Mouse (Mus musculus): ENCODE measurements around the gene Svbp.

DNA sequence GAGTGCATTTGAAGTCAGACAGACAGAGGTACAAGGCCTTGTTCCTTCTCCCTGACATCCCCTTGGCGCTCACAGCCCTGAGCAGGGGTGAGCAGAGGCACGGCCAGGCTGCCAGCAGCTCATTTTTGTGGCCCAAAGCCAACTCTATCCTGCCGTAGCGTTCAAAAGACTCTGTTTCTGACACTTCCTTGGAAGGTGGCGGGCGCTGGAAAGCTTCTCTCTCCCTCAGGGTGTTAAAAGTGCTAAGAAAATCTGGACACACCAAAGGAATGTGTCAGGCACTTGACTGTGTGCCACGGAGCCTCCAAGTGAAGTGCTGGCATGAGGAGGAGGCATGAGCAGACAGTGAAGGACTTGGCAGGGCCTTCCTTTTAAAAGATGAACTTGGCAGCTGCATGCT lies 50.5 kb downstream of the Svbp start:
- TF ChIP-seq CTCF (IDR thresholded peaks at IDR 0.05; ENCODE audit: control insufficient read depth, insufficient read depth, insufficient replicate concordance, low read depth, low read length) (no peak), POLR2A (IDR thresholded peaks at IDR 0.05; ENCODE audit: control insufficient read depth, low read depth, low read length) (no peak)
